In the genomic region with DNA sequence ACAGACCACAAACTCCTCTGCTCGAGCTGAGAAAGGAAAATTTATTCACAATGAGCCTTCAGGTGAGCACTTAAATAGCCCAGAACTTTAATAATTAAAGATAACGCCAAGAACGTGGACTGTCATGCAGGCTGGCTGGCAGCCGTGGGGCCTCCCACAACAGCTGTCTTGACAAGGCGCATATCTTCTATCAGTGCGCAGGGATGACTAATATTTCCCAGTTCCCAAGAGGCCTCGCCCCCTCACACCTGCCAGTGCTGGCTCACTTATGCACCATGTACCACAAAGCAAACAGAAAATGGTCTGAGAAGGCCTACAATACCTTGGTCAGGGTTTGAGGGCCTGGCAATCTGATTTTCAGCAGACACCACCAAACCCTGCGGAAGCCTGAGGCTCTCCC, we compare ENCODE assay signal across 8 mouse cellular contexts. TPM values are rescaled to one million over a fixed set of nuclear protein-coding genes. Genes with fewer than 3 reads are reported as not detected.
DNase-seq lines count a peak whose midpoint lies in the region; ATAC-seq and TF ChIP-seq lines count a peak whose summit lies in the region.

No protein-coding gene starts in this region.

- no peak overlapping the region for H3K4me3 ChIP-seq in embryonic facial prominence, embryonic 12.5 days
- H3K4me3 ChIP-seq in embryonic facial prominence, embryonic 10.5 days: no peak overlapping the region
- no peak overlapping the region for H3K4me3 ChIP-seq in liver, embryonic 12.5 days
- no peak overlapping the region for H3K4me3 ChIP-seq in heart, adult 2 months
- no peak overlapping the region for H3K4me3 ChIP-seq in liver, embryonic 15.5 days (replicated peaks)

- TF ChIP-seq CTCF in heart, adult 2 months (IDR thresholded peaks at IDR 0.05): no peak

- no peaks in the 10 kb centered on the region; the same call in 1 of the 2 replicates for H3K4me1 ChIP-seq in embryonic facial prominence, embryonic 12.5 days
- peaks cover 11% of the 10 kb centered on the region for H3K4me1 ChIP-seq in embryonic facial prominence, embryonic 10.5 days
- peaks cover 55% of the 10 kb centered on the region for H3K4me1 ChIP-seq in liver, embryonic 12.5 days
- H3K4me1 ChIP-seq in heart, adult 2 months (ENCODE audit: control insufficient read depth, insufficient read depth, low read length): peaks cover 64% of the 10 kb centered on the region
- peaks cover 39% of the 10 kb centered on the region for H3K4me1 ChIP-seq in liver, embryonic 15.5 days (replicated peaks)

- H3K9me3 ChIP-seq in embryonic facial prominence, embryonic 12.5 days: no peaks in the 10 kb centered on the region
- no peaks in the 10 kb centered on the region for H3K9me3 ChIP-seq in embryonic facial prominence, embryonic 10.5 days
- no peaks in the 10 kb centered on the region for H3K9me3 ChIP-seq in liver, embryonic 12.5 days (replicated peaks)
- H3K9me3 ChIP-seq in liver, embryonic 15.5 days (replicated peaks): no peaks in the 10 kb centered on the region

- no peaks in the 10 kb centered on the region for H3K27me3 ChIP-seq in embryonic facial prominence, embryonic 12.5 days
- H3K27me3 ChIP-seq in embryonic facial prominence, embryonic 10.5 days (replicated peaks; ENCODE audit: low read depth, poor library complexity, severe bottlenecking): no peaks in the 10 kb centered on the region
- no peaks in the 10 kb centered on the region for H3K27me3 ChIP-seq in liver, embryonic 12.5 days (replicated peaks)
- H3K27me3 ChIP-seq in heart, adult 2 months (ENCODE audit: control insufficient read depth, insufficient read depth, low read length): no peaks in the 10 kb centered on the region
- no peaks in the 10 kb centered on the region for H3K27me3 ChIP-seq in liver, embryonic 15.5 days

- H3K27ac ChIP-seq in embryonic facial prominence, embryonic 12.5 days: no peak overlapping the region
- H3K27ac ChIP-seq in embryonic facial prominence, embryonic 10.5 days (replicated peaks): no peak overlapping the region
- H3K27ac ChIP-seq in liver, embryonic 12.5 days: peak overlapping the region; percentile 27; the same call in 1 of the 2 replicates
- peak overlapping the region; percentile 89 for H3K27ac ChIP-seq in heart, adult 2 months
- H3K27ac ChIP-seq in liver, embryonic 15.5 days (replicated peaks): peak overlapping the region; percentile 45

- intact Hi-C loops in heart, adult 2 months (cut with DNase I): no loop called here

- H3K79me2 ChIP-seq in heart, adult 2 months (replicated peaks; ENCODE audit: control insufficient read depth, insufficient read depth, low read length): peaks cover 4% of the 10 kb centered on the region; the same call in 1 of the 2 replicates

- 75% methylated on average over 8 of the region's 8 CpGs for WGBS in embryonic facial prominence, embryonic 12.5 days
- 83% methylated on average over 8 of the region's 8 CpGs for WGBS in embryonic facial prominence, embryonic 10.5 days
- WGBS in liver, embryonic 12.5 days (ENCODE audit: insufficient replicate concordance): 58% methylated on average over 8 of the region's 8 CpGs
- 26% methylated on average over 8 of the region's 8 CpGs for WGBS in heart, adult 2 months
- WGBS in liver, embryonic 15.5 days (ENCODE audit: insufficient replicate concordance): 54% methylated on average over 8 of the region's 8 CpGs

- H3K36me3 ChIP-seq in embryonic facial prominence, embryonic 12.5 days: no peaks in the 10 kb centered on the region
- no peaks in the 10 kb centered on the region; the same call in 1 of the 2 replicates for H3K36me3 ChIP-seq in embryonic facial prominence, embryonic 10.5 days (replicated peaks)
- peaks cover 20% of the 10 kb centered on the region for H3K36me3 ChIP-seq in liver, embryonic 12.5 days
- H3K36me3 ChIP-seq in heart, adult 2 months (ENCODE audit: control insufficient read depth, insufficient read depth, low read length): peaks cover 41% of the 10 kb centered on the region
- H3K36me3 ChIP-seq in liver, embryonic 15.5 days (replicated peaks): no peaks in the 10 kb centered on the region; the same call in none of the 2 replicates

- no peak overlapping the region for H3K4me2 ChIP-seq in embryonic facial prominence, embryonic 12.5 days (replicated peaks)
- no peak overlapping the region for H3K4me2 ChIP-seq in liver, embryonic 12.5 days
- H3K4me2 ChIP-seq in liver, embryonic 15.5 days: no peak overlapping the region

- 0 out of 2 replicates have a peak, but pooled peaks have one; percentile 41 for ATAC-seq in embryonic facial prominence, embryonic 12.5 days (ENCODE audit: insufficient number of reproducible peaks, insufficient read depth, low FRiP score, low TSS enrichment)
- ATAC-seq in liver, embryonic 12.5 days: no peak
- no peak for ATAC-seq in liver, embryonic 15.5 days (ENCODE audit: insufficient read depth)

- 0 out of 2 replicates have a peak, but pooled peaks have one; percentile 46 for TF ChIP-seq POLR2A in heart, adult 2 months (IDR thresholded peaks at IDR 0.05; ENCODE audit: insufficient read depth, low read depth, low read length)

- no peak for DNase-seq in embryonic facial prominence, embryonic 10.5 days (ENCODE audit: low spot score)
- DNase-seq in liver: no peak
- peak; percentile 69 to 83 for DNase-seq in heart, adult 2 months
- no peak for DNase-seq in spleen, adult 18-20 months
- DNase-seq in thymus, postnatal 0 days (ENCODE audit: low spot score): no peak

- no peak overlapping the region for H3K9ac ChIP-seq in embryonic facial prominence, embryonic 12.5 days
- no peak overlapping the region for H3K9ac ChIP-seq in liver, embryonic 12.5 days
- H3K9ac ChIP-seq in heart, adult 2 months (ENCODE audit: low read depth, low read length): no peak overlapping the region
- no peak overlapping the region for H3K9ac ChIP-seq in liver, embryonic 15.5 days

- TF ChIP-seq EP300 in heart, adult 2 months (IDR thresholded peaks at IDR 0.05; ENCODE audit: insufficient read depth, low read depth, low read length): peak; percentile 90

RNA-seq across cellular contexts. Expression of a gene that starts 14.4 kb away (rescaled TPM):
- polyA plus RNA-seq in embryonic facial prominence, embryonic 12.5 days (2016; fragmentation: Nextera tagmentation; extraction: Ambion mirVana): 42.1 and 42.2 TPM in 2 replicates
- 40.7 and 41.1 TPM in 2 replicates for polyA plus RNA-seq in embryonic facial prominence, embryonic 10.5 days (2016; fragmentation: Nextera tagmentation; extraction: Ambion mirVana)
- polyA plus RNA-seq in liver, embryonic 12.5 days (2016; fragmentation: Nextera tagmentation; extraction: Ambion mirVana): 34.3 and 35.1 TPM in 2 replicates
- total RNA-seq in heart, adult 2 months (2021): 100 to 1,000 TPM; 638 to 971 TPM
- 185 and 253 TPM in 2 replicates for polyA plus RNA-seq in heart, adult 2 months (2012; rRNA removed)
- 34.9 and 36.7 TPM in 2 replicates for polyA plus RNA-seq in liver, embryonic 15.5 days (2015; fragmentation: Nextera tagmentation; extraction: Ambion mirVana)
- 15.8 and 16.1 TPM in 2 replicates for polyA plus RNA-seq in thymus, postnatal 0 days (2015; fragmentation: Nextera tagmentation; extraction: Ambion mirVana)

Comparison
In these comparisons a context has a peak if more than half of its experiments do, and no peak if none do; other contexts are left out.
1. H3K27ac ChIP-seq: peak in liver, embryonic 12.5 days (single experiment), heart, adult 2 months (single experiment) and liver, embryonic 15.5 days (single experiment); none in embryonic facial prominence, embryonic 12.5 days (single experiment) and embryonic facial prominence, embryonic 10.5 days (single experiment).
2. DNase-seq: peak in heart, adult 2 months (2 of 2); none in embryonic facial prominence, embryonic 10.5 days (single experiment), liver (single experiment), spleen, adult 18-20 months (0 of 2) and thymus, postnatal 0 days (single experiment).